Mouse (Mus musculus) adrenal gland, postnatal 10 days (tissue): Measurements from ENCODE around the gene Dpm3. TPM values are rescaled to one million over a fixed set of nuclear protein-coding genes. Genes with fewer than 3 reads are reported as not detected.
A peak's percentile ranks its signal among the peaks of the same experiment; 100 is the strongest.

Experiments used
- DNase-seq: peaks from one replicate; pipeline ENCODE4 v3.0.0; 2021; ENCODE audit warnings: mixed read lengths
- total RNA-seq, 2 experiments: library from RNA; stranded (reverse); gene quantifications; 2 replicates each; pipeline ENCODE4 v1.2.3; 2021

The Dpm3 gene
- total RNA-seq, 2 experiments from 2014 or later, result 115 to 122 TPM

- no peak for DNase-seq
These were observed 27.3 kb upstream of the Dpm3 start for GRCm38 (mm10) chr3:89231772-89232275.

- DNase-seq, result no peak
These were observed 26.5 kb upstream of the Dpm3 start for GRCm38 (mm10) chr3:89232614-89233013.

- no peak for DNase-seq
These were observed 25.5 kb upstream of the Dpm3 start for GRCm38 (mm10) chr3:89233562-89234110.

- no peak for DNase-seq
These were observed 22.6 kb upstream of the Dpm3 start for GRCm38 (mm10) chr3:89236516-89236915.

- DNase-seq, result no peak
These were observed 21.5 kb upstream of the Dpm3 start for GRCm38 (mm10) chr3:89237682-89238081.

- DNase-seq, result no peak
These were observed 20.7 kb upstream of the Dpm3 start for GRCm38 (mm10) chr3:89238494-89238893.

- peak; percentile 74 for DNase-seq
These were observed 16.7 kb upstream of the Dpm3 start for GRCm38 (mm10) chr3:89242331-89242895.

GRCm38 (mm10) chr3:89243609-89244008 lies 15.5 kb upstream of the Dpm3 start:
- DNase-seq, result peak; percentile 29

- DNase-seq, result peak; percentile 29
These were observed 14.8 kb upstream of the Dpm3 start for GRCm38 (mm10) chr3:89244158-89244981.

GRCm38 (mm10) chr3:89244982-89245687 lies 14.0 kb upstream of the Dpm3 start:
- peak; percentile 33 for DNase-seq

- DNase-seq, result peak; percentile 28
These were observed 13.4 kb upstream of the Dpm3 start, which contains the start of gene Krtcap2 for GRCm38 (mm10) chr3:89245688-89246171. Krtcap2 (plus strand) TSS chr3:89245966.

- DNase-seq, result peak; percentile 92
These were observed 12.7 kb upstream of the Dpm3 start, which contains the start of gene Trim46 for GRCm38 (mm10) chr3:89246261-89247100. Trim46 (minus strand) TSS chr3:89246309.

- DNase-seq, result no peak
These were observed 11.7 kb upstream of the Dpm3 start for GRCm38 (mm10) chr3:89247466-89247865.

GRCm38 (mm10) chr3:89250435-89251040 lies 8.6 kb upstream of the Dpm3 start:
- DNase-seq, result peak; percentile 74

- DNase-seq, result peak; percentile 57
These were observed 7.7 kb upstream of the Dpm3 start for GRCm38 (mm10) chr3:89251365-89251895.

- no peak for DNase-seq
These were observed 4.2 kb upstream of the Dpm3 start for GRCm38 (mm10) chr3:89254994-89255393.

- DNase-seq, result no peak
These were observed 3.0 kb upstream of the Dpm3 start for GRCm38 (mm10) chr3:89256177-89256576.

GRCm38 (mm10) chr3:89260211-89260610 lies 1.1 kb downstream of the Dpm3 start:
- DNase-seq, result no peak

GRCm38 (mm10) chr3:89262417-89262816 lies 3.3 kb downstream of the Dpm3 start:
- no peak for DNase-seq

- peak; percentile 84 for DNase-seq
These were observed 7.3 kb downstream of the Dpm3 start for GRCm38 (mm10) chr3:89266439-89266893.
